Mouse (Mus musculus): ENCODE measurements around the gene Ago3. TPM values are rescaled to one million over a fixed set of nuclear protein-coding genes. Genes with fewer than 3 reads are reported as not detected.

The Ago3 gene
- polyA plus RNA-seq, 1 experiment from 2014 or later: 13.6 TPM

DNA sequence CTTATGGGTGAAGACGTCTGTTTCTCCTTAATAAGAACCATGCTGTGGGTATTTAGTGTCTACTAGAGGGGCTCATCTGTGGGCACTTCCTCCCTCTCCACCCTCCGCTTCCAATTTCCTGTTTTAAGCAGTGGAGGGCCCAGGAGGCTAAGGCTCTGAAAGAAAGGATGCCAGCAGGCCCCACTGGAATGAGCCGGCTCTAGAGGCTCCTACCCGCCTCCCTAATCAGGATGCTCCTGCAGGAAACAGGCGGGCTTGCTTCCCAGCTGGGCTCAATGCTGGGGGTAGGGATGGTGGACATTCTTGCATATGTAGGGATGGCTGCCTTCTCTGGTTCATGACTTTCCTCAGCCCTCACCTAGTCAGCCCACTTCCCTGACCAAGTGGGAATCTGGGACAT, 116.2 kb downstream of the Ago3 start:
- no peak for DNase-seq (ENCODE audit: low spot score)

DNA sequence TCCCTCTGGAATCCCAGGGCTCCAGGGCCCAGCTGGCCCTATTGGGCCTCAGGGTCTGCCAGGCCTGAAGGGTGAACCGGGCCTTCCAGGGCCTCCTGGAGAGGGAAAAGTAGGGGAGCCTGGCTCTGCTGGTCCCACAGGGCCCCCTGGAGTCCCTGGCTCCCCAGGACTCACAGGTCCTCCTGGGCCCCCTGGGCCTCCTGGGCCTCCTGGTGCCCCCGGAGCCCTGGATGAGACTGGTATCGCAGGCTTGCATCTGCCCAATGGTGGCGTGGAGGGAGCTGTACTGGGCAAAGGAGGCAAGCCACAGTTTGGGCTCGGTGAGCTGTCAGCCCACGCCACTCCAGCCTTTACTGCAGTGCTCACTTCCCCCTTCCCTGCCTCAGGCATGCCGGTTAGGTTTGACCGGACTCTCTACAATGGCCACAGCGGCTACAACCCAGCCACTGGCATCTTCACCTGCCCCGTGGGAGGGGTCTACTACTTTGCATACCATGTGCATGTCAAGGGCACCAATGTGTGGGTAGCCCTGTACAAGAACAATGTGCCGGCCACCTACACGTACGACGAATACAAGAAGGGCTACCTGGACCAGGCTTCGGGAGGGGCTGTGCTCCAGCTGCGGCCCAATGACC, 117.7 kb downstream of the Ago3 start:
- no peak for DNase-seq (ENCODE audit: low spot score)

DNA sequence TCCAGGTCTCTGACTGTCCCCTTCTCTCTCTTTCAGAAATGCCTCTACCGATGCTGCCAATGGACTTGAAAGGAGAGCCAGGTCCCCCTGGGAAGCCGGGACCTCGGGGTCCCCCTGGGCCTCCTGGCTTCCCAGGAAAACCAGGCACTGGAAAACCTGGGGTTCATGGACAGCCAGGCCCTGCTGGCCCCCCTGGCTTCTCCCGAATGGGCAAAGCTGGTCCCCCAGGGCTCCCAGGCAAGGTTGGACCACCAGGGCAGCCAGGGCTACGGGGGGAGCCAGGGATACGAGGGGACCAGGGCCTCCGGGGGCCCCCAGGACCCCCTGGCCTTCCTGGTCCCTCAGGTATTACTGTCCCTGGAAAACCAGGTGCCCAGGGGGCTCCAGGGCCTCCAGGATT, 119.0 kb downstream of the Ago3 start:
- DNase-seq (ENCODE audit: low spot score): no peak

DNA sequence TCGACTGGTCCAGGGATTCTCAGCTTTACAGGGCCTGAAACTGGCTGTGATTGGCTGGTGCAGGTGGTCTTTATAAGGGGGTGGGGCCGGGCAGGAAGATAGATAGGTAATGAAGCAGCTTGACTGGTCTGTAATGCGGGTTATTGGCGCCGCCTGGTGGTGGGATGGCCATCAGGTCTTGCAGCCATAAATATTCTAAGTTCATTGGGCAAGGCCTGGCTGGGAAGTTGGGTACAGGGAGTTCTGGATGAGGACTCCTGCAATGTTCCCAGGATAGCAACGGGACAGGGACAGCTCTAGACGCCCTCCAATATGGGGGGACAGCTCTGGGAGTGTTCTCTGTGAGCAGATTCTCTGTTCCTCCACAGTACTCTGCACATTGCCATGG, 119.4 kb downstream of the Ago3 start:
- peak; percentile 77 for DNase-seq (ENCODE audit: low spot score)

DNA sequence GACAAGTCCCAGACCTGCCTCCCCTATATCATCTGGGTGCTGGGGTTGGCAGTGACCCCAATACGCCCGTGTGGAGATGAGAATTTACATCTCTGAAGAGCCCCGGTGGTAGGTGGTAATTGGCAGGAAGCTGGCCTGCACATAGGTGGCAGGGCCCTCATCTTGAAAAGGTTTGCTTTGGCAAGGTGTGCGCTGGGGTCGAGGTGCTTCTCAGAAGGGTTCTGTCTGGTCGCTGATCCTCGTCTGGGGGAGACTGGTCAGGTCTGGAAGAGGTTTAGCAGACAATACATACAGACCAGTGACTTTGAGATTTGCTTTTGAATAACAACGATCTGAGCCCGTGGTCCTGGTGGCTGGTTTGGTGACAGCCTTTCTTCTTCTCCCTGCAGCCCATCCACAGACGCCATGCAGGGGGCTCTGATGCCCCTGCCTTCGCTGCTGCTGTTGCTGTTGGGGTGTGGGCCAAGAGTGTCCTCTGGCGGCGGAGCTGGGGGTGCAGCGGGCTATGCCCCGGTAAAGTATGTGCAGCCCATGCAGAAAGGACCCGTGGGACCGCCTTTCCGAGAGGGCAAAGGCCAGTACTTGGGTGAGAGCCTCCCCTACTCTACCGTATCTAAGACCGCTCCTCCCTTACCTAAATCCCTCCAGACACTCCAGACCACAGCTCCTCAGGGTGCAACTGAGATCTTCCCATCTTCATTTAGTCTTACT, 120.0 kb downstream of the Ago3 start:
- DNase-seq (ENCODE audit: low spot score): peak; percentile 36

DNA sequence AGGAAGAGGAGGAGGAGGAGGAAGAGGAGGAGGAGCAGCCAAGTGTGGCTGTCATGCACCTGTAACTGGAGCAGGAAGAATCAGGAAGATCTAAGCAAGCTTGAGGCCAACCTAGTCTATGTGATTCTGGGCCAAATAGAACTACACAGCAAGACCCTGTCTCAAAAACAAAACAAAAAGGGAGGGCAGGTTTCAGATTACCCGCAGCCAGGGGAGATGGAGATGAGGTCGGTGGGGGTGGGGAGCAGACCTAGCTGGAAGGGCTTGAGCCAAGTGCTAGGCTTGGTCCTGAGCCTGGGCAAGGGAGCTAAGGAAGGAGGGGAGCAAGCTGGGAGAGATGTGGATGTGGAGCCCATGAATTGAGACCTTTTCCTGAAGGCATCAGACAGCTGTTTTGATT, 122.5 kb downstream of the Ago3 start:
- DNase-seq (ENCODE audit: low spot score): no peak

DNA sequence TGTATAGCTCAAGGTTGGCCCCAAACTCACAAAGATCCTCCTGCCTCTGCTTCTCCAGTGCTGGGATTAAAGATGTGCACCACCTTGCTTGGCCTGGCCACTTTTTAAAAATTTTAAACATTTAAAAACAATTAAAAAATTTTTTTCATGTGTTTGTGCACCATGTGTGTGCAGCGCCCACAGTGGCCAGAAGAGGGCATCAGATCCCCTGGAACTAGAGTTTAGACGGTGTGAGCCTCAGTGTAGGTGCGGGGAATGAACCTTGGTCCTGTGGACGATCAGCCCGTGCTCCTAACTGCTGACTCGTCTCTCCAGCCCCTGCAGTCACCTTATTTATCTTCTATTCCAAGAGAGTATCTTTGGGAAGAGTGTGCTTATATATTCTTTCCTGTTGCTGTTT, 123.3 kb downstream of the Ago3 start:
- no peak for DNase-seq (ENCODE audit: low spot score)

DNA sequence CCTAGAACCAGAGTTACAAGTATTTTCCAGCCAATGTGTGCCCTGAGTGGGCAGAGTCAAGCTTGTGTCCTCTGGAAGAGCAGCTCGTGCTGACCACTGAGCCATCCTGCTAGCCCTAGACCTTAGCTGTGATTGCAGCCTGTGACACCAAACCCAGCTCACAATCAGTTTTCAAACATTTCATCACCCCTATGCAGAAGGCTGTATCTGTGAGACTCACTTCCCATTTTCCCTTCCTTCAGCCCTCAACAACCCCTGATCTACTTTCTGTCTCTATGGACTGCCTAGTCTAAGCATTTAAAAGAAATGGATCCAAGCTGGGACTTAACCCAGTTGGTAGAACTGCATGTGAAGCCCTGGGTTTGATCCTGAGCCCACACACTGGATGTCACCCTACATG, 123.9 kb downstream of the Ago3 start:
- DNase-seq (ENCODE audit: low spot score): no peak

DNA sequence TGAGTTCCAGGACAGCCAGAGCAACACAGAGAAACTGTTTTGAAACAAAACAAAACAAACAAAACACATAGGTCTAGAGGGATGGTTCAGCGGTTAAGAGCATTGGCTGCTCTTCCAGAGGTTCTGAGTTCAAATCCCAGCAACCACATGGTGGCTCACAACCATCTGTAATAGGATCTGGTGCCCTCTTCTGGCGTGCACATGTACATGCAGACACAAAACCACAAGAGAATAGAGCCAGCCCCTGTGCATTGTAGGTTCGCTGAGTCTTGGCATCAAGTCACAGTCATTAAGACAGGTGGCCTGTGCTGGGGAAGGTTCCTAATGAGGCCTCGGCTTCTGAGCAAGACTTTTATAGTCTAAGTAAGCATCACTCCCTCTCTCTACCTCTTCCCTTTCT, 125.5 kb downstream of the Ago3 start:
- DNase-seq (ENCODE audit: low spot score): no peak

DNA sequence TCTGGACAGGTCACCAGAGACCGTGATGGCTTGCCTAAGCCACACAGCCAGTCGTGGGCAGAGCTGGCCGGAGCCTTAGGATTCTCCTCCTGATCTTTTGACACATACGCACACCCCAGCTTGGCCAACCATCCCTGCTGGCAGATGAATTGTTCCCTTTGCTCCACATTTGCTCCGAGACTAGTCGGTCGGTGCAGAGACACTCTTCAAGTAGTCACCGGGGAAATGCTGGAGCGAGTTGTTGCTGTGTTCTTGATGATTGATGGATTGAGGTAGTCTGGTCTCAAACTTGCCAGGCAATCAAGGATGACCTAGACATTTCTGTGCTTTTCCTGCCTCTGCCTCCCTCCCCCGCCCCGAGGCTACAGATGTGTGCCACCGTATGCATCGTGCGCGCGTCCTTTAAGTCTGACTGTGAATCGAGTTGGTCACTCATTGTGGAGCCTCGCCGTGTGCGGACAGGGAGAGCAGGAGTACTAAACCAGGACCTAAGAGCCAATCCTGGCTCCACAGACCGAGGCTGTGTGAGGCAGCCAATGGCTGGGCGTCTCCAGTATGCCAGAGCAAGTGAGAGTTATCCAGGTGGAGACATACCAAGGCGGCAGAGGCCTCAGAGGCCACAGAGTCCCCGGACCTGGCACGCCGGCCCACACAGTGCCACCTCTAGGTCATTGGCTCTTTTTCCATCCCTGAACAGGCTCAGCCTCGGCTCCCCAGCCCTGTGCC, 127.6 kb downstream of the Ago3 start:
- no peak for DNase-seq (ENCODE audit: low spot score)

DNA sequence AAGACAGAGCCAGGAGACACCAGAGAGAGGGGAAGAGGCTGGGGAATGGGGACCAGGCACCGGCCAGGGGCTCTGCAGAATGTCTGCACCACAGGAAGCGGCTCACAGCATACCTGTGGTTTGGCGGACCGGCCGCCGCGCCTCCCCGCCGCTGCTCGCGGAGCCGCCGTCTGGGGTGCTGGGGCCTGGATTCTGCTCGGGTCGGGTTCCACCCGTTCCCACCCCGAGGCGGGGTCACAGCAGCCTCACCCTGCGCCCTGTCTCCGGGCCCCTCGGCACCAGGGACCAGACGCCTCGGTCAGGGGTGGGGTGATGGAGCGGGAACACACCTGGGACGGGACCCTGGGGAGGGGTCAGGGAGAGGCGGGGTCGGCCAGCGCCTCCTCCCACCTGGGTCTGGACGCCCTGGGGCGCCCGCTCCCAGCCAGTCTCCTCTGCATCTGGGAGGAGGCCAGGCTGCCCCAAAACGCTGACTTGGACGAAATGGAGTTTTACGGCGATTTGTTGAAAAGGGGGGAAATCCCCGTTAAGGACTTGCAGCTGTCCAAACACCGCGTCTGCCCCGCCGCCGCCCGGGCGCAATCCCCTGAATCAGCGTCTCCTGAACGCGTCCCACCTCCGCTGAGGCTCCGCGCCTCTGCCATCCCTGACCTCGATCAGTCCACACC, 128.3 kb downstream of the Ago3 start:
- no peak for DNase-seq (ENCODE audit: low spot score)

DNA sequence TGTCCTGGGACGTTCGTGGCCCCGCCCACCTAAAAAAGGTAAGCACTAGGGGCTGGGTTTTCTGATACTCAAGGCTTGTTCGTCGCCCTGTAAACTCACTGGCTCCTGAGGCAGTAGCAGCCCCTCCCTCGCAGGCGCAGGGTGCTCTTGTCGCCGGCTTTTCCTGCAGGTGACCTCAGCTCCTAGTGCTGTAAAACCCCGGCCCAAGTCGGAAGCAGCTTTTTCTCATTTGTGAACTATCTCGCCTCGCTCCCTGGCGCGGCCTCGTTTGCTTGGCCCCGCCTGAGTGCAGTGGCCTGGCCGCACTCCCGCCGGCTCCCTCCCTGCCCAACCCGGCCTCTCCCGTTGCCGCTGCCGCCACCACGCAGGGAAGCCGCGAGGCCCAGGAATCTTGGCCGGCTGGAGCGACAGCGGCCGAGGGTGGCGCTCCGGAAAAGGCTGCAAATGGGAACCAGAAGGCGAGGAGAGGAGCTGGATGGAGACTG, 132.7 kb downstream of the Ago3 start:
- DNase-seq (ENCODE audit: low spot score): peak; percentile 14

DNA sequence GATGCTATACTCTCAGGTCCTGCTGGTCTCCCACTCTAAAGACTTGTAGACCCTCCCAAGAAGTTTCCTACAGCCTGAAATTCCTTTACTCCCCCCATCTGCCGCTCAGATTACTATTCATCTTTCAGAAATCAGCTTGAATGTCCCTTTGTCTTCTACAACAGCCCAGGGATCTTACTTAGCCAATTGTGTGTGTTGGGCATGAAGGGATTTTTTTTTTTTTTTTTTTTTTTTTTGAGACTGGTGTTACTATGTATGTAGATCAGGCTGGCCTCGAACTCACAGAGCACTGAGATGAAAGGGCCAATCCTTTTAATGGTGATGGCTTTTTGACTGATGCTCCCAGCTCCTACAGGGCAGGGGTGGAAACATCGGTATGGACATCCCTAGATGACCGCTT, 133.4 kb downstream of the Ago3 start:
- no peak for DNase-seq (ENCODE audit: low spot score)

DNA sequence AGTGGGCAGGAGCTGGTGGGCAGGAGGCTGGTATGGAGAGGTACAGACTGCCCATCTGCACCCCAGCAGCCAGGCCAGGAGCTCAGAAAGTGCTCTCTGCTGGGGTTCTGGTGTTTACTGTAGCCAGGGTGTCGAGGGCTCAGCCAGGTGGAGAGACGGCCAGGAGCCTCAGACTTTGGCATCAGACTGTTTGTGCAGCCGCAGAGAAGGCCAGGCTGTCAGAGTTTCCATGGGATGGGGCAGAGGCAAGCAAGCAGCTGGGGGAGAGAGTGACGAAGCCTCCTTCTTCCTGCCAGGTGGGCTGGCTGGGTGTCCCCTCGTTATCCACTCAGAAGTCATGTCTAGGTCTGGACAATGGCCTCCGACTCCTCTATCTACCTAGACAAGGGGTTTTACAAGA, 134.2 kb downstream of the Ago3 start:
- no peak for DNase-seq (ENCODE audit: low spot score)

DNA sequence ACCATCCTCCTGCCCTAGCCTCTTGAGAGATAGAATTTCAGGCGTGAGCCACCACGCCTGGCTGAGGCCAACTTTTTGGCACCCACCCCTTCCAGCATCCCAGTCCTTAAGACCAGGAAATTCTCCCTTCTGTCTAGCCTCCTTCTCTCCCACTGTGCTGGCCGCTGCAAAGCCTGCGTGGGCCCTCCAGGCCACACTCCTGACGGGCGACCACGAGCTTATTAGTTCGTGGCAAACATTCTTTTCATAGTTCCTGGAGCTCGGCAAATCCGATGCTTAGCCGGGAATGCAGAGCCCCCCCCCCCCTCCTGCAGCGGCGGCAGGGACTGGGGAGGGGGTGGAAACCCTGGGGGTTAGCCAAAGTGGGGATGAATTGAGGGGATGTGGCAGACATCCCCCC, 138.2 kb downstream of the Ago3 start:
- DNase-seq (ENCODE audit: low spot score): no peak

DNA sequence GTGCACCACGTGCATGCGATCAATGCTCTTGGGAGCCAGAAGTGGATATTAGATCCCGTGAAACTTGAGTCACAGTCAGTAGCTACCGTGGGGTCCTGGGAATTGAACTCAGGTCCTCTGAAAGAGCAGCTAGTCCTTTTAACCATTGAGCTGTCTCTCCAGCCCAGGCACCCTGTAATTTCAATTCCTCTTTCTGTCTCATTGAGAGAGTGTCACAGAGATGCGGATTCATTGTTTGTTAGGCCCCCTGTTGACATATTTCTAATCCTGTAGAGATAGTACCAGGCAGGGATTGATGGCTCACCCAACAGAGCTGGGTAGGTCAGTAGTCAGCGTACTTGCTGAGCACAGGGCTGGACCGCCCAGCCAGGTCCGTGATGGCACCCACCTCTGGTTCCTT, 139.0 kb downstream of the Ago3 start:
- DNase-seq (ENCODE audit: low spot score): no peak

DNA sequence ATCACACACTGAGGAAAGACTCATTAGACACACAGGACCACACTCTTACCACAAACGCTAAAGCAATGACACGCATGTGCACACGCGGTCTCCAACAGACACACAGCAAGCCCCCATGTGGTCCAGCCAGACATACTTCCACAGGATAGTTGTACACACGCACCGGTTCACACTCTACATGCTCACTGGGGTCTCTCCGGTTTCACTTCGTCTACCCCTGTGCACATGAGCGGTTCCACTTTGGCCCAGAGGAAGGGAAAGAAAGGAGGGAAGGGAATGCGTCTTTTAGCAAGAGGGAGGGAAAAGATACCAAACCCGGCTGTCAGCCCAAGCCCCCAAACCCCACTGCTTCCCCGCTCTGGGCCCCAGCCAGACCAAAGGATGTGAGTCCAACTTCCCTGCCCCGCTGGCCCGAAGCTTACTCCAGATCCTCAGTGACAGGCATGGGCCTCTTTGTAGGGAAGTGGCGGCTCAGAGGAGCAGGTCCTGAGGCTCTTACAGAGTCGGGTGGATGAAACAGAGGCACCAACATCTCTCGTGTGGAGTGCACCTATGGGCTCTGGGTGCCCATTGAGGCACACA, 141.2 kb downstream of the Ago3 start:
- no peak for DNase-seq (ENCODE audit: low spot score)

DNA sequence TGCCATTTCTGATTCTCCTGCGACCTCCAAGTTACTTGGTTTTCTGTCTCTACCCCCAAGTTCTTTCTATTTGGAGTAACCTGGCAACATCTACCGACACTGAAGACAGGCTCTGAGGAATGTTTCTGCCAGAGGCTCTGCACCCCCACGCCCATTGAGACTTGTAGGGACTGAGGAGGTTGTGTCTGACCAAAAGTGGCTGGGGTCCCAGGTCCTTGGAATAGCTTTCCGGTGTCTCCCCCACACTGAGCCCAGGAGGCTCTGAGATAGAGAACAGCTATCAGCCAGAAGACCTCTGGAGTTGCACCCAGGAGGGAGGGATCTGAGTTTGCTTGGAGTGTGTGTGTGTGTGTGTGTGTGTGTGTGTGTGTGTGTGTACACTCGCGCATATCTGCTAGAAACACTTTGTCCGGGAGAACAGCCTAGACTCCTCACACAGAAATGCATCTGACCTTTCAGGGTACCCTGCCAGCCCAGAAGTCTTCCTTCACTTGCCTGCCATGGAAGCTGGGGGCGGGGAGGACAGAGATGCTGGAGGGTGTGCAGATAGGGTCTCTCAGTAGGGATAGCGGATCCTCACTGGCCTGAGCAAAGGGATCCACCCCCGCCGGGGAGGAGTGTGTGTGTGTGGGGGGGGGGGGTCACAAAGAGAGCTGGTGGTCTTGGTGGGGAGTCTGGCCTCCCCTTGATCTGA, 141.9 kb downstream of the Ago3 start:
- no peak for DNase-seq (ENCODE audit: low spot score)

DNA sequence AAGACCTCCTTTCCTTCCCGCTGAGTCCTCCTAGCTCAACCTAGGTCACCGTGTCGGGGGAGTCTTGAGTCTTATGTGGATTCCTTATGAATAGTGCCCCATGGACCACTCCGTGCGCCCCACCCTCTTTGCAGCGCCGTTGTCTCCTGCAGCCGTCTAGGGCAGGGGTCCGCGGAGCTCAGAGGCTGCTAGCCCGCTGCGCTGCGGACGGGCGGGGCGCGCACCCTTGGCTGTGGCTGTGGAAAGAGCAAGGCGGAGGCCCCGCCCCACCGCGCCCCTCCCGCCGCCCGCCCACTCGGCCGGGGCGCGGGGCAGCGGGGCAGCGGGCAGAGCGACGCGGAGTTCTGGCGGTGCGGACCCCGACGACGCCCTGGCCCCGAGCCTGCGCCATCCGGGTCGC, 142.9 kb downstream of the Ago3 start, which contains the start of gene Col8a2:
Gene Col8a2, plus strand, starts transcription at position 302 of the 400 bp plus-strand sequence.
- no peak for DNase-seq (ENCODE audit: low spot score)

DNA sequence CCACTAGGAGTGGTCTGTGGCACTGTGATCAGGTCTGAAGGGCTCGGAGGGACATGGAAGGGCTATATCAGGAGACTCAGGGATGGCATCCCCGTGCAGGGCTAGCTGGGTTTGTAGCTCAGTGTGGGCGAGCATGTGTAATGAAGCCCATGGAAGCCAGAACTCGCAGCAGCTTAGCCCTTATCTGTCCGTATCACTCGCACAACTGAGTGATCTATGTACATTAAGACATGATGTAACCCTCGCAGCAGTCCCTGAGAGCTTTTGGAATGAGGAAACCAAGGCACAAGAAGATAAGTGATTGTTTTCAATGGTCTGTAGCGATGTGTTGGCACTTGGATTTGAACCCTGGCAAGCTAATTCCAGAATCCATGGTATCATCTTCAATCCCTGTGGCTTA, 145.8 kb downstream of the Ago3 start:
- no peak for DNase-seq (ENCODE audit: low spot score)

DNA sequence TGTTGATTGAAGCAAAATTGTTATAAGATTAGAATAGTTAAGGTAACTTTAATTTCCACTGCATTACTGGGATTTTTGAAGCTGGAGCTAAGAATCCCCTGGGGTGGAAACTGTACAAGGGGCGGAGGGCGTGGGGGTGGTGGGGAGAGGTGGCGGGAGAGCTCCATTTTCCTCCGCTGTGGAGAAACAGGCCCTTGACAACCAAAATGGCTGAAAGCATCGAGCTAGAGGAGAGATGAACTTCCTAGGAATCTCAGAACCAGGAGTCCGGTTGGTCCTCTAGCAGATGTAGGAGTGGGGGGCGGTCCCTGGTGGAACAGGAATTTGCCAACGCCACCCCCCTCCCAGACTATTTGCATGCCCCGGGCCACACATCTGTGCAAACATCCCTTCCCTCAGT, 147.7 kb downstream of the Ago3 start:
- DNase-seq (ENCODE audit: low spot score): no peak

All from thymus, postnatal 0 days (tissue).